Mouse (Mus musculus) hindbrain, embryonic 15.5 days (tissue): Measurements from ENCODE around the gene Nudt21. TPM values are rescaled to one million over a fixed set of nuclear protein-coding genes. Genes with fewer than 3 reads are reported as not detected.

Experiments used
- ATAC-seq: fragments of 200-750 bp; cut with Nextera tagmentation; 2 replicates; pipeline ENCODE4 v1.8.0; 2017; ENCODE audit warnings: low read depth, moderate number of reproducible peaks, moderate TSS enrichment; ENCODE audit not compliant: low FRiP score
- H3K27ac ChIP-seq: fragments of 300-500 bp; sonication (generic); replicated peaks from 2 replicates; pipeline ENCODE4 v1.5.1; 2015; ENCODE audit warnings: mild to moderate bottlenecking, inconsistent platforms
- H3K27me3 ChIP-seq: fragments of 300-500 bp; sonication (generic); 2 replicates; pipeline ENCODE4 v1.6.1; 2015; ENCODE audit warnings: control low read depth, inconsistent platforms
- H3K36me3 ChIP-seq: fragments of 300-500 bp; sonication (generic); 2 replicates; pipeline ENCODE4 v1.6.1; 2015; ENCODE audit warnings: control low read depth, inconsistent platforms
- H3K4me1 ChIP-seq: fragments of 300-500 bp; sonication (generic); replicated peaks from 2 replicates; pipeline ENCODE4 v1.6.1; 2015; ENCODE audit warnings: control low read depth, inconsistent platforms
- H3K4me2 ChIP-seq: fragments of 300-500 bp; sonication (generic); 2 replicates; pipeline ENCODE4 v1.6.1; 2015; ENCODE audit warnings: moderate library complexity, mild to moderate bottlenecking, inconsistent platforms
- H3K4me3 ChIP-seq: fragments of 300-500 bp; sonication (generic); 2 replicates; pipeline ENCODE4 v1.5.1; 2015; ENCODE audit warnings: mild to moderate bottlenecking, inconsistent platforms
- H3K9ac ChIP-seq: fragments of 300-500 bp; sonication (generic); 2 replicates; pipeline ENCODE4 v1.6.1; 2015; ENCODE audit warnings: inconsistent platforms
- H3K9me3 ChIP-seq: fragments of 300-500 bp; sonication (generic); 2 replicates; pipeline ENCODE4 v1.6.1; 2016; ENCODE audit warnings: control low read depth, inconsistent platforms
- WGBS: fragments of 180-500 bp; shearing (Covaris S2); methylation state at CpG from one replicate; pipeline ENCODE4 v1.1.7; 2015; 5-methylcytosine and 5-hydroxymethylcytosine counted together
- polyA plus RNA-seq: library from polyadenylated mRNA; unstranded; fragments of >200 nt; fragmentation: Nextera tagmentation; extraction: Ambion mirVana; gene quantifications from 2 replicates; pipeline ENCODE4 v1.2.1, GENCODE M21; 2015

The Nudt21 gene
- polyA plus RNA-seq, 1 experiment from 2014 or later, result 78.5 TPM

GRCm38 (mm10) chr8:93983827-93984226 is 53.0 kb downstream of the Nudt21 start:
- Histone ChIP-seq H3K27me3 (no peaks in the 10 kb centered on the region), H3K36me3 (peaks cover 66% of the 10 kb centered on the region), H3K4me2 (no peak overlapping the region), H3K4me3 (no peak overlapping the region), H3K4me1 (no peaks in the 10 kb centered on the region), H3K9ac (no peak overlapping the region), H3K9me3 (no peaks in the 10 kb centered on the region), H3K27ac (no peak overlapping the region)
- no peak for ATAC-seq
- 74% methylated on average over 3 of the region's 3 CpGs for WGBS

DNA sequence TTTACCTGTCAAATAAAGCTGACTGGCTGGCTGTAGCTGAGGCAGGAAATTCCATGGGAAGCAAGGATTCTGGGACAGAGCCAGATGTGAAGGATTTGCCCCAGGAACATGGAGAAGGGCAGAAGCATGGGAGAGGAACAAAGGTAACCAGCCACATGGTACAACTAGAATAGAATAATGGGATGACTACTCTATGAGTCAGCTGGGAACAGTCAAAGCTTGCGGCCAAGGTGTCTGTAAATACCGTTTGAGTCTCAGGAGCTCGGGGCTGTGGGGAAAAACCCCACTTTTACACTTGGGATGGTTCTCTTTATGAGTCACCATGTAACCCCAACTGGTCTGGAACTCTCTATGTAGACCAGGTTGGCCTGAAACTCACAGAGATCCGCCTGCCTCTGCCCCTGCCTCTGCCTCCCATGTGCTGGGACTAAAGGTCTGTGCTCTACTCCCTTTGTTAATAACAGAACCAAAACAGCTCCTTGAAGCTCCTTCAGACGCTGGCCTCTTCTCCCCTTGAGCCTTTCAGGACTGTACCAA is 55.1 kb downstream of the Nudt21 start:
- Histone ChIP-seq H3K27me3 (no peaks in the 10 kb centered on the region), H3K4me2 (no peak overlapping the region), H3K9ac (no peak overlapping the region), H3K27ac (no peak overlapping the region), H3K4me1 (no peaks in the 10 kb centered on the region), H3K4me3 (no peak overlapping the region), H3K36me3 (peaks cover 74% of the 10 kb centered on the region), H3K9me3 (no peaks in the 10 kb centered on the region)
- no peak for ATAC-seq
- 98% methylated on average over 5 of the region's 5 CpGs for WGBS

DNA sequence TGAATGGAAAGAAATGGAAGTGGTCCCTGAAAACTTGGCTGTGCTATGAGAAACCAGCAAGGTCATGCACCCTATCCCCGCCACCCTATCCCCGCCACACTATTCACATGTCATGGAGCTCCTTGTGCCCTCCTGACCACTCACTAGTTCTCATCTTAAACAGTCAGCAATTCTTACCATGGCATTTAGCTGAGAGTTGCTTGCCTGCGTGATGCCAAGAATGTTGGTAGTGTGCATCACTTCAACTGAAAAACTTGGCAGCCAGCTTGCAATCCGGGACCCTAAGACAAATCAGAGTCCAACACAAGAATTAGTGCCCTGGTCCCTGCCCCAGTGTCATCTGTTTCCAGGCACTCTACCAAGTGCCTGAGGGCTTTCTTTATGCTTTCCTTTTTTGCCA is 56.7 kb downstream of the Nudt21 start:
- 84% methylated on average over 4 of the region's 4 CpGs for WGBS
- H3K4me2 ChIP-seq, result no peak overlapping the region
- no peak overlapping the region for H3K27ac ChIP-seq
- peaks cover 75% of the 10 kb centered on the region for H3K36me3 ChIP-seq
- H3K27me3 ChIP-seq, result no peaks in the 10 kb centered on the region
- no peaks in the 10 kb centered on the region for H3K4me1 ChIP-seq
- ATAC-seq, result no peak
- H3K4me3 ChIP-seq, result no peak overlapping the region
- no peak overlapping the region for H3K9ac ChIP-seq
- H3K9me3 ChIP-seq, result no peaks in the 10 kb centered on the region

- WGBS, result 97% methylated on average over 6 of the region's 6 CpGs
- no peaks in the 10 kb centered on the region for H3K27me3 ChIP-seq
- no peak for ATAC-seq
Observed at GRCm38 (mm10) chr8:93976446-93977211, 60.2 kb downstream of the Nudt21 start.

GRCm38 (mm10) chr8:93975358-93975757 is 61.5 kb downstream of the Nudt21 start:
- 94% methylated on average over 2 of the region's 2 CpGs for WGBS
- H3K9me3 ChIP-seq, result no peaks in the 10 kb centered on the region
- no peaks in the 10 kb centered on the region for H3K27me3 ChIP-seq
- no peaks in the 10 kb centered on the region for H3K4me1 ChIP-seq
- no peak for ATAC-seq
- H3K36me3 ChIP-seq, result peaks cover 75% of the 10 kb centered on the region
- H3K4me2 ChIP-seq, result no peak overlapping the region
- H3K9ac ChIP-seq, result no peak overlapping the region
- H3K4me3 ChIP-seq, result no peak overlapping the region
- H3K27ac ChIP-seq, result no peak overlapping the region

More at GRCm38 (mm10) chr8:93976446-93977211, 60.2 kb downstream of the Nudt21 start:
- H3K9ac ChIP-seq, result no peak overlapping the region
- H3K36me3 ChIP-seq, result peaks cover 81% of the 10 kb centered on the region
- no peak overlapping the region for H3K4me3 ChIP-seq
- no peaks in the 10 kb centered on the region for H3K9me3 ChIP-seq
- no peak overlapping the region for H3K27ac ChIP-seq
- no peaks in the 10 kb centered on the region for H3K4me1 ChIP-seq
- H3K4me2 ChIP-seq, result no peak overlapping the region

DNA sequence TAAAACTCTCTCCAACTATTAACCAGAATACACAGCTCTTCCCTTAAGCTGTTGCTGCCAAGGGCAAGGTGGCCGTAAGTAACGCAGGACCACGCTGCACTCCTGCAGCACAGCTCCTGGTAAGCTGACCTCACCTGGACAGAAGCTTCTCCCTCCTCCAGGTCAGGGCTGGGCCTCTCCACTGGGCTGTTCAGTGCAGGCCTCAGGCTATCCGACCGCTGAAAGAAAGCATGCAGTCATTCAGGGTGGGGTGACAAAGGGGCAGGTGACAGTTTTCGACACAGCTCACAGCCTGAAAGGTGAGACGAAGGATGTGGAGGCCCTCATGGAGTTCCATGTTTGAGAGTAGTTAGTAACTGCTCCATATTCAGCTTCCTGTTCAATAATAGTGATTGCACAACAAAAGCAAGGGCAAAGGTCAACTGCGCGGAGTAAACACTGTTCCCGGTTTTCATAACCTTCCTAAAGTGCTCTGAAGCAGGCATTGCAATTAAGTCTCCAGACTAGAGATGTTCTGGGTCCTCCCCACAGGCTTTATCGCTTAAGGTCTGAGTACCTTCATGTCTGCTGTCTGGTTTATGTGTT is 62.1 kb downstream of the Nudt21 start:
- Histone ChIP-seq H3K9me3 (no peaks in the 10 kb centered on the region), H3K9ac (no peak overlapping the region), H3K27ac (no peak overlapping the region), H3K4me1 (no peaks in the 10 kb centered on the region), H3K4me2 (no peak overlapping the region), H3K4me3 (no peak overlapping the region), H3K27me3 (no peaks in the 10 kb centered on the region), H3K36me3 (peaks cover 72% of the 10 kb centered on the region)
- WGBS, result 91% methylated on average over 11 of the region's 11 CpGs
- no peak for ATAC-seq

- Histone ChIP-seq H3K9me3 (no peaks in the 10 kb centered on the region), H3K4me2 (no peak overlapping the region), H3K27me3 (no peaks in the 10 kb centered on the region), H3K36me3 (peaks cover 71% of the 10 kb centered on the region), H3K27ac (no peak overlapping the region), H3K9ac (no peak overlapping the region), H3K4me3 (no peak overlapping the region), H3K4me1 (no peaks in the 10 kb centered on the region)
- no peak for ATAC-seq
- WGBS, result 93% methylated on average over 13 of the region's 13 CpGs
Observed at GRCm38 (mm10) chr8:93973831-93974375, 62.9 kb downstream of the Nudt21 start.

DNA sequence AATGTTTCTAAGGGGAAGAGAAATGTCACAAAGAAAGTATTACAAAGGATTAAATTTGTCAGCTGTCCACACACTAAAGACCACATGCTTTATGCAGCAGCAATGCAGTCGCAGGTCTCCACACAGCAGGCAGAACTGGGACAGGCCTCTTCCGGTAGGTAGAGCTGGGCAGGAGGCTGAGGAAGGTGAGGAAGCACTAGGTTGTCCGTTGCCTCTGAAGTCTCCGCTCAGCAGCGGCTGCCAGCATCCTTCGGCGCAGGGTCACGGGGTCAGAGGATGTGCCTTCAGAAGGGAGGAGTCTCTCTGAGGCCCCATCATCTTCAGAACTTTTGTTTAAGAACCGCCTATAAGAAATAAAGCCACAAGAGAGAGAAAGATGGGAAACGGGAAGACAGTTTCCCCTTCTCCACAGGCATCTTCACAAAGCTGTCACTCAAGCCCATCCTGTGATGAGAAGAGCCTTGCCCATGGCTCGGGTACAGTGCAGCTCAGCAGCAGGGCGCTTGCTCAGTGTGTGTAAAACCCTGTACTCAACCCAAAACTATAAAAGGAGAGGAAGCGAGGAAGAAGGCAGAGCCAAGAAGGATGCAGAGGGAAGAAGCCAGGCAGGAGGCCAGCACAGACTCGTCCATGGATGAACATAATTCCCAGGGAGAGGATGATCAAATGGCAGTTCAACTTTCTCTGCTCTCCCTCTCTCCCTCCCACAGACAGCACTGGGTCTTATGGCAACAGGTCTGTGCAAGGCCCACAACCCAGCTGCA is 63.7 kb downstream of the Nudt21 start:
- Histone ChIP-seq H3K4me3 (no peak overlapping the region), H3K9me3 (no peaks in the 10 kb centered on the region), H3K4me1 (no peaks in the 10 kb centered on the region), H3K27me3 (no peaks in the 10 kb centered on the region), H3K9ac (no peak overlapping the region), H3K4me2 (no peak overlapping the region), H3K36me3 (peaks cover 71% of the 10 kb centered on the region), H3K27ac (no peak overlapping the region)
- WGBS, result 81% methylated on average over 14 of the region's 14 CpGs
- ATAC-seq, result no peak

DNA sequence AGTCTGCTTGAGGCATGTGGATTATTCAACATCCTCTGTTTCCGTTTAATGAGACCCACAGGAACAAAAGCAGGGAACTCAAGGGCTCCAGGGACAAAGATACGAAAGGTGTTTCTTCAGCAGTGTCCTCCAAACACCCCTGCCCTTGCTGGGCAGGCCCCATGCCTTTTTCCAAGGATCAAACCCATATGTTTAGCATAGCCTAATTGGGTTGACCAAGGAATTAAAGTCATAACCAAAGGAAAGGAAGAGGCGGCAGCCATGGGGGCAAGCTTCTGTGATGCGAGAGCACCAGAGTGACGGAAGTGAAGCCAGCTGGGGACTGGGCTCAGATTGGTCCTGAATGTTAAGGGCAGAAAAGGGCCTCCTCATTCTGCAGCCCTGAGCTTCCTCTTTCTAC is 64.6 kb downstream of the Nudt21 start:
- Histone ChIP-seq H3K4me1 (no peaks in the 10 kb centered on the region), H3K4me3 (no peak overlapping the region), H3K9me3 (no peaks in the 10 kb centered on the region), H3K36me3 (peaks cover 71% of the 10 kb centered on the region), H3K9ac (no peak overlapping the region), H3K27me3 (no peaks in the 10 kb centered on the region), H3K27ac (no peak overlapping the region), H3K4me2 (no peak overlapping the region)
- 83% methylated on average over 5 of the region's 5 CpGs for WGBS
- ATAC-seq, result no peak

GRCm38 (mm10) chr8:93971451-93971850 is 65.4 kb downstream of the Nudt21 start:
- H3K4me1 ChIP-seq, result no peaks in the 10 kb centered on the region
- H3K9ac ChIP-seq, result no peak overlapping the region
- 93% methylated on average over 10 of the region's 10 CpGs for WGBS
- ATAC-seq, result no peak
- peaks cover 74% of the 10 kb centered on the region for H3K36me3 ChIP-seq
- no peak overlapping the region for H3K27ac ChIP-seq
- H3K27me3 ChIP-seq, result no peaks in the 10 kb centered on the region
- no peaks in the 10 kb centered on the region for H3K9me3 ChIP-seq
- no peak overlapping the region for H3K4me3 ChIP-seq
- H3K4me2 ChIP-seq, result no peak overlapping the region

DNA sequence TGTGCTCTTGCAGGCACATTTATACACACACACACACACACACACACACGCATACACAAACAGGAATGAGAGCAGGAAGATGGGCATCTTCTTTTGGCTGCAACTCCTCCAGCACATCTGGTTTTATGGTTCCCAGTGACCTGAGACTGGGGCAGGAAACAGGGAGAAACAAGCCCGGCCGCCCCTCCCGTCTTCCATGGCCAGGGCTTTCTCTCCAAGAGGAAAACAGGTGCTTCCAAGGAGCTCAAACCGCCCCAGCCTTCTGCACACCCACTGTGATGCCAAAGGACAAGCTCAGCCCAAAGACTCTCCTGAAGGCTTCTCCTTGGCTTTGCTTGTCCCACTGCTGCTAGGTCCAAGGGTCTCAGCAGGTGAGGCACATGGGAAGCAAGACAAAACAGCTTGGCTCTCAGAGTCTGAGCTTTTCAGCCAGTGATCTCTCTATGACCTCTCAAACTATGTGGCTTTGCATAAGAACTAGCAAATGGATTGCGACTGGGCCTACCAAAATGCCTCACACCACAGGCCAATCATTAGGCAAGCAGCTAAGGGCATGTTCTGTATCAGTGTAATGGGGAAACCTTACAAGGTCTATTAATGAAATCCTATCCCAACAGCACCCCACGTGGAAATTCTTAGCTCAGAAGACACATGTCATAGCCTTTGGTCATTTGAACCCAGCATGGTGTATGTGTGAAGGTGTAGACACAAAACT is 67.0 kb downstream of the Nudt21 start:
- no peaks in the 10 kb centered on the region for H3K27me3 ChIP-seq
- no peak overlapping the region for H3K4me2 ChIP-seq
- H3K27ac ChIP-seq, result 0 out of 2 replicates have a peak overlapping the region, but pooled peaks have one; percentile 38
- H3K4me1 ChIP-seq, result no peaks in the 10 kb centered on the region
- 76% methylated on average over 7 of the region's 7 CpGs for WGBS
- no peak overlapping the region for H3K9ac ChIP-seq
- no peak for ATAC-seq
- H3K36me3 ChIP-seq, result peaks cover 74% of the 10 kb centered on the region
- no peak overlapping the region for H3K4me3 ChIP-seq
- no peaks in the 10 kb centered on the region for H3K9me3 ChIP-seq
